Mouse (Mus musculus) limb, embryonic 14.5 days (tissue): ENCODE results near the gene Ndufv1. TPM values are rescaled to one million over a fixed set of nuclear protein-coding genes. Genes with fewer than 3 reads are reported as not detected.
A peak's percentile ranks its signal among the peaks of the same experiment; 100 is the strongest.
"Not testable (repeated sequence)": the region's sequence is repeated elsewhere in the genome, so short reads cannot be mapped to it uniquely, and the experiment has no call there.

Source experiments
- ATAC-seq: fragments of 200-750 bp; cut with Nextera tagmentation; 2 replicates; pipeline ENCODE4 v1.8.0; 2017; ENCODE audit warnings: low read depth, moderate number of reproducible peaks, moderate TSS enrichment; ENCODE audit not compliant: low FRiP score
- DNase-seq: peaks from one replicate; pipeline ENCODE4 v3.0.0-alpha.2; 2015; ENCODE audit warnings: low spot score
- H3K27ac ChIP-seq: fragments of 300-500 bp; sonication (generic); replicated peaks from 2 replicates; pipeline ENCODE4 v1.5.1; 2014; ENCODE audit warnings: low read depth, mild to moderate bottlenecking, low read length, moderate library complexity, mixed read lengths
- H3K27me3 ChIP-seq: fragments of 300-500 bp; sonication (generic); 2 replicates; pipeline ENCODE4 v1.6.1; 2014; ENCODE audit warnings: low read length, mixed read lengths; ENCODE audit not compliant: control insufficient read depth, insufficient read depth
- H3K36me3 ChIP-seq: fragments of 300-500 bp; sonication (generic); 2 replicates; pipeline ENCODE4 v1.6.1; 2014; ENCODE audit warnings: mild to moderate bottlenecking, low read length, moderate library complexity, mixed read lengths; ENCODE audit not compliant: control insufficient read depth, insufficient read depth
- H3K4me1 ChIP-seq: fragments of 300-500 bp; sonication (generic); 2 replicates; pipeline ENCODE4 v1.6.1; 2014; ENCODE audit warnings: antibody characterized with exemption, low read length, mixed read lengths; ENCODE audit not compliant: control insufficient read depth, insufficient read depth
- H3K4me2 ChIP-seq: fragments of 300-500 bp; sonication (generic); replicated peaks from 2 replicates; pipeline ENCODE4 v1.6.1; 2014; ENCODE audit warnings: low read depth, mild to moderate bottlenecking, low read length, moderate library complexity; ENCODE audit not compliant: severe bottlenecking
- H3K4me3 ChIP-seq: fragments of 300-500 bp; sonication (generic); replicated peaks from 2 replicates; pipeline ENCODE4 v1.5.1; 2014; ENCODE audit warnings: low read length
- H3K9ac ChIP-seq: fragments of 300-500 bp; sonication (generic); 2 replicates; pipeline ENCODE4 v1.6.1; 2014; ENCODE audit warnings: mild to moderate bottlenecking, low read depth, low read length, moderate library complexity; ENCODE audit not compliant: severe bottlenecking
- H3K9me3 ChIP-seq: fragments of 300-500 bp; sonication (generic); 2 replicates; pipeline ENCODE4 v1.6.1; 2016; ENCODE audit warnings: low read length; ENCODE audit not compliant: control insufficient read depth
- POLR2A ChIP-seq: fragments of 200-500 bp; IDR thresholded peaks from 2 replicates; pipeline ENCODE4 v1.8.0; 2012; ENCODE audit warnings: inconsistent platforms, mild to moderate bottlenecking, moderate library complexity, borderline replicate concordance; ENCODE audit not compliant: insufficient read depth, insufficient read length; ENCODE audit errors: extremely low read depth
- WGBS: fragments of 180-500 bp; shearing (Covaris S2); extraction: QIAGEN DNeasy Blood & Tissue Kit; methylation state at CpG from one replicate; pipeline ENCODE4 v1.1.7; 2014; 5-methylcytosine and 5-hydroxymethylcytosine counted together
- polyA plus RNA-seq, 2 experiments: library from polyadenylated mRNA; depleted of rRNA in 1 of 2; stranded (reverse) in 1 of 2; unstranded in 1 of 2; fragments of >200 nt; fragmentation: Nextera tagmentation in 1 of 2; extraction: Ambion mirVana in 1 of 2; gene quantifications; 2 replicates each; pipeline versions ENCODE4 v1.2.1 to v1.2.3; 2012 to 2014

Gene Ndufv1
- polyA plus RNA-seq, 2 experiments, result 157 to 193 TPM

DNA sequence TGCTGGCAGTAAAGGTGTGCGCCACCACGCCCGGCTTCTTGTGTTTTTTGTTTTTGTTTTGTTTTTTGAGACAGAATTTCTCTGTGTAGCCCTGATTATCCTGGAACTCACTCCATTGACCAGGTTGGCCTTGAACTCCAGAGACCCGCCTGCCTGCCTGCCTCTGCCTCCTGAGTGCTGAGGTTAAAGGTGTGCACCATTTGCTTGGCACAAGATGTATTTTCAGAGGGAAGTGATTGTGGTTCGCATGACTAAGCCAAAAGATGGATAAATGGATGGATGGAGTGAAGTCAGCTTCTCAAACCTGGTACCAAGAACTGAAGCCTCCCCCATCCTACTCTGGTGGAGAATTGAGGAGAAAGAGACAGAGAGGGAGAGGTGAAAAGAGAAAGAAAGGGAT is 42.0 kb upstream of the Ndufv1 start:
- Histone ChIP-seq H3K4me2 (no peak overlapping the region), H3K9me3 (no peaks in the 10 kb centered on the region), H3K36me3 (no peaks in the 10 kb centered on the region), H3K9ac (no peak overlapping the region), H3K4me1 (0 out of 2 replicates have a peak, but pooled peaks cover 2% of the 10 kb centered on the region), H3K27me3 (no peaks in the 10 kb centered on the region), H3K27ac (no peak overlapping the region), H3K4me3 (no peak overlapping the region)
- WGBS, result 89% methylated on average over 5 of the region's 5 CpGs
- TF ChIP-seq POLR2A, result no peak
- DNase-seq (no peak), ATAC-seq (no peak)

DNA sequence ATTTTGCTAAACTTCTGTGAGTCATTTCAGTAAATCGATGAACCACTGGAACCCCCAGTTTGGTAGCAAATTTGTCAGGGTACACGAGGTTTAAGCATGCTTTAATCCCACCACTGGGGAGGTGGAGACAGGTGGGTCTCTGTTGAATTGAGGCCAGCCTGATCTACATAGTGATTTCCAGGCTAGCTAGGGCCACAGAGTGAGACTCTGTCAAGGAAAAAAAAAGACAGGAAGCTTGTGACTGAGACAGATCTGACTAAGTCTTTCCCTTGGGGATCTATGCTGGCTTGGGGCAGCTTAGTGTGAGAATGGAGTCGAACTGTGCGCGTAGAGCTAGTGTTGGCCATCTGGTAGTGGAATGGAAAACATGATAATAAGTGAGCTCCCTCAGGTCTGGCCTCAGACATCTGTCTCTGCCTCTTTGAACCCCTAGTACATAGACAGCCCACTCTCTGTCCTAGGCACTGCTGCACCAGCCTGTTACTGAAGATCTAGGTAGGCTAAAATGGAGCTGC is 40.0 kb upstream of the Ndufv1 start:
- Histone ChIP-seq H3K9ac (no peak overlapping the region), H3K4me2 (no peak overlapping the region), H3K4me1 (0 out of 2 replicates have a peak, but pooled peaks cover 2% of the 10 kb centered on the region), H3K27ac (no peak overlapping the region), H3K4me3 (no peak overlapping the region), H3K27me3 (no peaks in the 10 kb centered on the region), H3K9me3 (no peaks in the 10 kb centered on the region), H3K36me3 (no peaks in the 10 kb centered on the region)
- ATAC-seq, result no peak
- no peak for TF ChIP-seq POLR2A
- WGBS, result 80% methylated on average over 5 of the region's 5 CpGs
- no peak for DNase-seq

DNA sequence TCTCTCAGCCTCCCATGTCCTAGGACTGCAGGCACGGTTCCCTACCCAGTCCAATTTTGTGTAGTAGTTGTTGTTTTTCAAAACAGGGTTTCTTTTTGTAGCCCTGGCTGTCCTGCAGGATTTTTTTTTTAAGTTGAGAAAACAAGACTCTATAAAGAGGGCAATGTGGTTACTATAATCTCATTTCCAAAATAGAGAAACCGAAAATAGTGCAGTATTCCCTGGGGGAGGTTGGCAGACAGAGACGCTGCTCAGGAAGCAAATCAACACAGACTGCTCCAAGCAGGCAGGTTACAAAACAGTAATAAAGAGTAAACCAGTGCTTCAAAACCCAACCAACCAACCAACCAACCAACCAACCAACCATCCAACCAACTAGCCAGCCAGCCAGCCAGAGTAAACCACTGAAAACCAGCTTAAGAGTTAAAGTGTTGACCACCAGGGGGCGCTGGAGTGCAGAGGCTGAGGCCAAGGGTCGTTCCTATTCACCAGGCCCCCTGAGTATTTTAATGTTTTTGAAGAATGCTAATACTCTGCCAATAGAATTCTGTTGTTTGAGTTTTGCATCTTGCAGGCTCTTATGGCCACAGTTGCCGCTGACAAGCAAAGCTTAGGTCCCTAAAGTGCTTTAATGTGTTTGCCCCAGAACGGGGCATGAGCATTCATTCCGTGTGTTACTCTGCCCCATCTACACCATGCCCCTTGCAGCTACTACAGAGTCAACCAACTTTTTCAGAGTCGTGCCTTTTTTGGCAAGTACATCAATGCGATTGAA is 39.3 kb upstream of the Ndufv1 start:
- no peaks in the 10 kb centered on the region for H3K27me3 ChIP-seq
- 0 out of 2 replicates have a peak, but pooled peaks cover 2% of the 10 kb centered on the region for H3K4me1 ChIP-seq
- H3K36me3 ChIP-seq, result no peaks in the 10 kb centered on the region
- H3K4me3 ChIP-seq, result no peak overlapping the region
- no peak for TF ChIP-seq POLR2A
- ATAC-seq (no peak), DNase-seq (peak; percentile 55)
- 44% methylated on average over 10 of the region's 10 CpGs for WGBS
- H3K27ac ChIP-seq, result no peak overlapping the region
- H3K9me3 ChIP-seq, result no peaks in the 10 kb centered on the region
- no peak overlapping the region for H3K9ac ChIP-seq
- H3K4me2 ChIP-seq, result no peak overlapping the region

DNA sequence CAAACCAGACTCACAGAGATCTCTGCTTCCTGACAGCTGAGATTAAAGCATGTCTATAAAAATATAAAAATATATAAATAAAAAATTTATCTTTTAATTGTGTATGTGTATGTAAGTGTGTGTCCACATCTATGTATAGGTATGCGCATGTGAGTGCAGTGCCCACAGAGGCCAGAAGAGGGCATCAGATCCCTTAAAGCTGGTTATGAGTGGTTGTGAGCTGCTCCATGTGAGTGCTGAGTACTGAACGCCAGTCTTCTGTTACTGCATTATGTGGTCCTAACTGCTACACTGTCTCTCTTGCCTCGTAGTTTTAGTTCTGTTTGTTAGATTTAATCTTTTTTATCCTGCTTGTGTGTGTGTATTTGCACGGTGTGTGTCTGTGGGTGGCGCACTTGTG is 38.4 kb upstream of the Ndufv1 start:
- Histone ChIP-seq H3K4me3 (no peak overlapping the region), H3K9me3 (no peaks in the 10 kb centered on the region), H3K27ac (no peak overlapping the region), H3K36me3 (no peaks in the 10 kb centered on the region), H3K4me1 (0 out of 2 replicates have a peak, but pooled peaks cover 2% of the 10 kb centered on the region), H3K27me3 (no peaks in the 10 kb centered on the region), H3K9ac (no peak overlapping the region), H3K4me2 (no peak overlapping the region)
- ATAC-seq (no peak), DNase-seq (no peak)
- 95% methylated on average over 5 of the region's 5 CpGs for WGBS
- no peak for TF ChIP-seq POLR2A

DNA sequence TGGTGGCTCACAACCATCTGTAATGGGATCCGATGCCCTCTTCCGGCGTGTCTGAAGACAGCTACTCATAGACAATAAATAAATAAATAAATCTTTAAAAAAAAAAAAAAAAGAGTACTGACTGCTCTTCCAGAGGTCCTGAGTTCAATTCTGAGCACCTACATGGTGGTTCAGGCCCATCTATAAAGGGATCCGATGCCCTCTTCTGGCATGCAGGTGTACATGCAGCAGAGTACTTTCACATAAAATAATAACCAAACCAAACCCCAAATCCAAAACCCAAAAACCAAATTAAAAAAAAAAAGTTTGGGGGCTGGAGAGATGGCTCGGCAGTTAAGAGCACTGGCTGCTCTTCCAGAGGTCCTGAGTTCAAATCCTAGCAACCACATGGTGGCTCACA is 36.5 kb upstream of the Ndufv1 start:
- 84% methylated on average over 5 of the region's 5 CpGs for WGBS
- H3K27me3 ChIP-seq, H3K9ac ChIP-seq: not testable (repeated sequence)

More for the DNA sequence above, 36.5 kb upstream of the Ndufv1 start:
- not testable (repeated sequence) for H3K4me2 ChIP-seq, H3K4me3 ChIP-seq, H3K9me3 ChIP-seq, ATAC-seq, H3K36me3 ChIP-seq, H3K4me1 ChIP-seq, DNase-seq, H3K27ac ChIP-seq
